Mouse (Mus musculus): ENCODE results near the gene Ern1.
"Not testable (repeated sequence)": the region's sequence is repeated elsewhere in the genome, so short reads cannot be mapped to it uniquely, and the experiment has no call there.

The Ern1 gene

GRCm38 (mm10) chr11:106504129-106504528 lies 16.5 kb upstream of the Ern1 start:
- in situ Hi-C loops (cut with MboI; ENCODE audit: low sequenced_read_pairs), result loop anchor here (10.0 to 25.0 kb wide), 2 partner anchors 121 to 258 kb away; partner anchors contain the start of genes Milr1 and Pecam1

- in situ Hi-C loops (cut with MboI; ENCODE audit: low sequenced_read_pairs), result loop anchor here (10.0 to 25.0 kb wide), 2 partner anchors 121 to 259 kb away; partner anchors contain the start of genes Milr1 and Pecam1
Observed at GRCm38 (mm10) chr11:106503425-106503717, 15.7 kb upstream of the Ern1 start.

- in situ Hi-C loops (cut with MboI; ENCODE audit: low sequenced_read_pairs), result loop anchor here (10.0 to 25.0 kb wide), 2 partner anchors 122 to 259 kb away; partner anchors contain the start of genes Milr1 and Pecam1
Observed at GRCm38 (mm10) chr11:106502631-106503424, 15.2 kb upstream of the Ern1 start.

- in situ Hi-C loops (cut with MboI; ENCODE audit: low sequenced_read_pairs), result loop anchor here (10.0 to 25.0 kb wide), 2 partner anchors 123 to 260 kb away; partner anchors contain the start of genes Milr1 and Pecam1
Observed at GRCm38 (mm10) chr11:106502159-106502505, 14.5 kb upstream of the Ern1 start.

GRCm38 (mm10) chr11:106501308-106502158 lies 13.9 kb upstream of the Ern1 start:
- in situ Hi-C loops (cut with MboI; ENCODE audit: low sequenced_read_pairs), result loop anchor here (10.0 to 25.0 kb wide), 2 partner anchors 123 to 261 kb away; partner anchors contain the start of genes Milr1 and Pecam1

GRCm38 (mm10) chr11:106500393-106501307 lies 13.0 kb upstream of the Ern1 start:
- in situ Hi-C loops (cut with MboI; ENCODE audit: low sequenced_read_pairs), result loop anchor here (10.0 to 25.0 kb wide), 2 partner anchors 124 to 262 kb away; partner anchors contain the start of genes Milr1 and Pecam1

GRCm38 (mm10) chr11:106498739-106499379 lies 11.2 kb upstream of the Ern1 start:
- in situ Hi-C loops (cut with MboI; ENCODE audit: low sequenced_read_pairs), result no loop called here

- in situ Hi-C loops (cut with MboI; ENCODE audit: low sequenced_read_pairs), result no loop called here
Observed at GRCm38 (mm10) chr11:106497926-106498325, 10.3 kb upstream of the Ern1 start.

- in situ Hi-C loops (cut with MboI; ENCODE audit: low sequenced_read_pairs), result not testable (repeated sequence)
Observed at GRCm38 (mm10) chr11:106497009-106497408, 9.4 kb upstream of the Ern1 start.

GRCm38 (mm10) chr11:106492984-106493669 lies 5.5 kb upstream of the Ern1 start:
- in situ Hi-C loops (cut with MboI; ENCODE audit: low sequenced_read_pairs), result loop anchor here (5.0 kb wide), 1 partner anchor 76 kb away; no protein-coding TSS in a partner anchor

- in situ Hi-C loops (cut with MboI; ENCODE audit: low sequenced_read_pairs), result loop anchor here (5.0 kb wide), 1 partner anchor 74 kb away; no protein-coding TSS in a partner anchor
Observed at GRCm38 (mm10) chr11:106491393-106491792, 3.7 kb upstream of the Ern1 start.

GRCm38 (mm10) chr11:106490600-106490999 lies 2.9 kb upstream of the Ern1 start:
- in situ Hi-C loops (cut with MboI; ENCODE audit: low sequenced_read_pairs), result loop anchor here (5.0 kb wide), 1 partner anchor 73 kb away; no protein-coding TSS in a partner anchor

GRCm38 (mm10) chr11:106490057-106490456 lies 2.4 kb upstream of the Ern1 start:
- in situ Hi-C loops (cut with MboI; ENCODE audit: low sequenced_read_pairs), result loop anchor here (5.0 kb wide), 1 partner anchor 73 kb away; no protein-coding TSS in a partner anchor

GRCm38 (mm10) chr11:106489036-106489693 lies 1.5 kb upstream of the Ern1 start:
- in situ Hi-C loops (cut with MboI; ENCODE audit: low sequenced_read_pairs), result no loop called here

GRCm38 (mm10) chr11:106488126-106488561 lies 492 bp upstream of the Ern1 start:
- in situ Hi-C loops (cut with MboI; ENCODE audit: low sequenced_read_pairs), result no loop called here

- in situ Hi-C loops (cut with MboI; ENCODE audit: low sequenced_read_pairs), result no loop called here
Observed at GRCm38 (mm10) chr11:106486866-106487732, 553 bp downstream of the Ern1 start.

GRCm38 (mm10) chr11:106486042-106486865 lies 1.4 kb downstream of the Ern1 start:
- in situ Hi-C loops (cut with MboI; ENCODE audit: low sequenced_read_pairs), result no loop called here

Data from CH12F3 (cell line).